Mouse (Mus musculus): ENCODE measurements at regions not wholly inside any gene's neighbourhood (a gene's known extent, or its start where the extent isn't known, plus 50 kb on each side); places are given as distances from the start of the nearest gene placed in this dataset.

DNA sequence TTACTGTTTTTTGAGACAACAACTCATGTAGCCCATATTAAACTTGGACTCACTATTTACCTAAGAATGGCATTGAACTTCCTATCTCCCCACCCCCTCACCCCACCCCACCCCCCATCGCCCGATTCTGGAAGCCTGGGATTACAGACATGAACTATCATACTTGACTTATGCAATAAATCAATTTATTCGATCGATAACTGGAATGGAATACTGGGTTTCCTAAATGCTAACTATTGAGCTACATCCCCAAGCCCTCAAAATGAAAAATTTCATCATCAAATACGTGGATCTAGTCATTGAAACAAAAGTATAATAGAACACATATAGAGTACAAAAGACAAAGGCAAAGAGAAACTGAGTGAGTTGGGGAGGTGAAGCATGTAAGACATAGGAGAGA is 70.1 kb upstream of the Dpyd start:
- in situ Hi-C loops (cut with MboI, MseI), result no loop called here

DNA sequence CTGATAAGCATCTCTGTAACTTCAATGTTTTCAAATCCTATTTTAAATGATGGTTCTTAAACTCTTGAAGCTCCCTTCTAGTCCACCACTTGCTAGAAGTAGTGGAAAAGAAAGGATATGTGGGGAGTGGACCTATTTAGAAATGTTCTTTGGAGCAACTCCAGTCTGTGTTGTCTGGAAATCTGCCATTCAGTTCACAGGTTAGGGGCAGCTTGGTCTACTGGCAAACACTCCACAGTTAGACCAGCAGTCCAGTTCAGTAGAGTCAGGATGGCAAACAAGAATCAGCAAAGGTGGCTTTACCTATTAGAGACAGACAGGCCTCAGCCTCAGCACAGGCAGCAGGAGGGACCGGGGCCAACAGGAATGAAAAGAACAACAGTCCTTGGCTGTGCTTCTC is 67.3 kb upstream of the Dpyd start:
- in situ Hi-C loops (cut with MboI, MseI), result no loop called here

DNA sequence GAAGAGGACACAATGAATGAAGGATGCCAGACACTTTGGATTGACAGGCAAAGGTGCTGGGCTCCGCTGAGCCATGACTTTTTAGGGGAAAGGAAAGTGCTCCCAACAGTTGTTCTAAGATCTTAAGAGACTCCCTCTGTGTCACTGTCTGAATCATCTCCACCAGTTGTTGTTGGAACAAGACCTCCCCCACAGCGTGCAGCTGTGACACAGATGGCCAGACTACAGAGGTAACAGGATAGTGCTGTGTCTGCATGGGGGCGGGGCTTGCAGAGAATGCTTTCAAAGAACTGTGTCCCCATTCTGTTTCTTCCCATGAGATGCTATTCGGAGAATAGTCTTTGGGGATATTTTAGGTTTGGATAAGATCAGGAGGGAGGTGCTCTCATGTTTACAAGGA is 61.7 kb upstream of the Dpyd start:
- in situ Hi-C loops (cut with MboI, MseI), result loop anchor here (5.0 kb wide), 1 partner anchor 718 kb away; no protein-coding TSS in a partner anchor

DNA sequence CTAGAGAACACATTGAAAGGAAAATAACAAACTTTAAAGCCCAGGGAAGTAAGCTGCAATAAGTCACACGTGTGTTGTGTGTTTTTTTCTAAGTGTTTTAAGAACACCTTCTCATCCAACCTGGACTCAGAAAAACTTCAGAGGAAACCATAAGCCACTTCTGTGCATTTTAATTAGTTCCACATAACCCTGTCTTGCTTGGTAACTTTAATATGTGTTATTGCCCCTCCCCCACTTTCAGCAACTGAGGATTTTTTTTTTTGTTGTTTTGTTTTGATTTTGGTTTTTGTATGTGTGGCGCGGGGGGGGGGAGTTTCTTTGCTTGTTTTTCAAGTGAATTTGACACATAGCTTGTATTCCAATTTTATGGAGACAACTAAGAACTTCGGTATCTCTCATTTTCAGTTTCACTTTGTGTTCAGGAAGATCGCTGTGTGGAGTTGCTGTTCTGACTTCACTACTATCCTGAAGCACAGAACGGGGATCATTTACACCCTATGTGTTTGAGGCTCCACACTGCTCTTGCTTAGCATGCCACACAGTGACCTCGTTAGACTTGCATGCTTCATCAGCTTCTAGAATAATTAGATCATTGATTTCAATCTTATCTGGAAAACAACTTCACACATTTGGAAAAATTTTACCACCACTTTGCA is 54.2 kb upstream of the Dpyd start:
- in situ Hi-C loops (cut with MboI, MseI), result no loop called here

DNA sequence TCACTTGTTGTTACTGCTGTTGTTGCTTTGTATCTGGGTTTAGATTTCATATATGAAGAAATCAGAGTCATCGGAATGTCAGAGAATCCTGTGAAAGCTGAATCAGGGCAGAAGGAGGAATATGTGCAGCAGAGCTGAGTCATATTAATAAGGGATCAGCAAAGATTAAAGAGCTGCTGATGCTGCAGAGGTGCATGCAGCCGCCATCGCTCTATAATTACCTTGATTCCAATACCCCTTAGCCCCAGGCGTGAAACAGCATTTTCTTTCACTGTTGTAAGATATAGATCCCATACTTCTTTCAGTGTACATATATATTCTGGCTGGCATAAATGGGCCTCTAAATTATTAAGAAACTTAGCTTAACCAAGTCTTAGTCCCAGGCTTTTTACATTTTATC is 51.1 kb upstream of the Dpyd start:
- in situ Hi-C loops (cut with MboI, MseI), result no loop called here

DNA sequence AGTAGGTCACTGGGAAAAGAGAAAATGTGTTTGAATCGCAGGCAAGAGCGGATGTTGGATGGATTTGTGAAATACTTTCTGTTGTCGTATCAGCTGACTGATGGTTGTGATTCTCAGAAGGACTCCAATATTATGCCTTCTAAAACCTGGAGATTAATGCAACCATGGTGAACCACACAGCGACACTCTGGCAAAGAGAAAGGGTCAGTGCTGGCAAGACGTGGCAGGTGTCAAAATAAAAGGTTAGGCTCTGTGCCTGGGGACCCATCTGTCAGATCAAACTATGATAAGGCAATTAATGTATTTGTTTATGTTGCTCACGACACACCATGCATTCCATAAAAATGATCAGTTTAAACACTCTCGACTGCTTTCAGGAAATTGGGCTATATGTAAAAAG is 50.0 kb upstream of the Dpyd start:
- in situ Hi-C loops (cut with MboI, MseI), result no loop called here

All from regulatory T cell (primary cell).